Mouse (Mus musculus) limb, embryonic 11.5 days (tissue): ENCODE measurements around the gene Klhl35. TPM values are rescaled to one million over a fixed set of nuclear protein-coding genes. Genes with fewer than 3 reads are reported as not detected.

Experiments used
- ATAC-seq: fragments of 200-750 bp; cut with Nextera tagmentation; 2 replicates; pipeline ENCODE4 v1.8.0; 2017; ENCODE audit warnings: low read depth; ENCODE audit not compliant: insufficient number of reproducible peaks, low FRiP score, low TSS enrichment
- DNase-seq: peaks from one replicate; pipeline ENCODE4 v3.0.0-alpha.2; 2015; ENCODE audit warnings: low spot score
- H3K27ac ChIP-seq: fragments of 300-500 bp; sonication (generic); replicated peaks from 2 replicates; pipeline ENCODE4 v1.5.1; 2014; ENCODE audit warnings: low read depth, mild to moderate bottlenecking, low read length
- H3K27me3 ChIP-seq: fragments of 300-500 bp; sonication (generic); 2 replicates; pipeline ENCODE4 v1.6.1; 2014; ENCODE audit warnings: mild to moderate bottlenecking, low read length, mixed read lengths; ENCODE audit not compliant: control insufficient read depth, insufficient read depth
- H3K36me3 ChIP-seq: fragments of 300-500 bp; sonication (generic); 2 replicates; pipeline ENCODE4 v1.6.1; 2014; ENCODE audit warnings: mild to moderate bottlenecking, low read length, moderate library complexity, mixed read lengths; ENCODE audit not compliant: control insufficient read depth, insufficient read depth
- H3K4me1 ChIP-seq: fragments of 300-500 bp; sonication (generic); 2 replicates; pipeline ENCODE4 v1.6.1; 2014; ENCODE audit warnings: low read length, mixed read lengths; ENCODE audit not compliant: control insufficient read depth, insufficient read depth
- H3K4me2 ChIP-seq: fragments of 300-500 bp; sonication (generic); 2 replicates; pipeline ENCODE4 v1.6.1; 2014; ENCODE audit warnings: low read depth, mild to moderate bottlenecking, moderate library complexity; ENCODE audit not compliant: severe bottlenecking
- H3K4me3 ChIP-seq: fragments of 300-500 bp; sonication (generic); 2 replicates; pipeline ENCODE4 v1.5.1; 2014; ENCODE audit warnings: low read depth, low read length
- H3K9ac ChIP-seq: fragments of 300-500 bp; sonication (generic); 2 replicates; pipeline ENCODE4 v1.6.1; 2014; ENCODE audit warnings: mild to moderate bottlenecking, low read length
- H3K9me3 ChIP-seq: fragments of 300-500 bp; sonication (generic); 2 replicates; pipeline ENCODE4 v1.6.1; 2016; ENCODE audit warnings: low read length; ENCODE audit not compliant: control insufficient read depth
- WGBS: fragments of 180-500 bp; shearing (Covaris S2); extraction: QIAGEN DNeasy Blood & Tissue Kit; methylation state at CpG from one replicate; pipeline ENCODE4 v1.1.7; 2014; 5-methylcytosine and 5-hydroxymethylcytosine counted together
- polyA plus RNA-seq: library from polyadenylated mRNA; unstranded; fragments of >200 nt; fragmentation: Nextera tagmentation; extraction: Ambion mirVana; gene quantifications from 2 replicates; pipeline ENCODE4 v1.2.1, GENCODE M21; 2014

Gene Klhl35
- polyA plus RNA-seq, 1 experiment from 2014 or later: 0.65 TPM

- H3K27ac ChIP-seq: no peak overlapping the region
- H3K9ac ChIP-seq: no peak overlapping the region
- DNase-seq: no peak
- no peak for ATAC-seq
- H3K9me3 ChIP-seq: no peaks in the 10 kb centered on the region
- 91% methylated on average over 15 of the region's 15 CpGs for WGBS
- H3K4me2 ChIP-seq: 0 out of 2 replicates have a peak overlapping the region, but pooled peaks have one; percentile 2
- H3K36me3 ChIP-seq: no peaks in the 10 kb centered on the region
- H3K4me1 ChIP-seq: no peaks in the 10 kb centered on the region
- H3K4me3 ChIP-seq: no peak overlapping the region
- no peaks in the 10 kb centered on the region for H3K27me3 ChIP-seq
These were observed 5.7 kb upstream of the Klhl35 start for GRCm38 (mm10) chr7:99459888-99460652.

- Histone ChIP-seq H3K36me3 (no peaks in the 10 kb centered on the region), H3K27me3 (no peaks in the 10 kb centered on the region)
- 90% methylated on average over 2 of the region's 2 CpGs for WGBS
These were observed 2.7 kb upstream of the Klhl35 start for GRCm38 (mm10) chr7:99463120-99463519.

GRCm38 (mm10) chr7:99467916-99468282, 2.1 kb downstream of the Klhl35 start:
- Histone ChIP-seq H3K9ac (peak overlapping the region; percentile 77), H3K4me2 (peak overlapping the region; percentile 78), H3K9me3 (no peaks in the 10 kb centered on the region), H3K4me1 (0 out of 2 replicates have a peak, but pooled peaks cover 7% of the 10 kb centered on the region), H3K27me3 (0 out of 2 replicates have a peak, but pooled peaks cover 3% of the 10 kb centered on the region), H3K27ac (peak overlapping the region; percentile 62), H3K4me3 (peak overlapping the region; percentile 37), H3K36me3 (peaks cover 5% of the 10 kb centered on the region; the same call in 1 of the 2 replicates)
- DNase-seq: peak; percentile 59
- peak; percentile 38 for ATAC-seq
- WGBS: 27% methylated on average over 11 of the region's 11 CpGs

More at GRCm38 (mm10) chr7:99463120-99463519, 2.7 kb upstream of the Klhl35 start:
- Histone ChIP-seq H3K27ac (no peak overlapping the region), H3K9ac (no peak overlapping the region), H3K4me3 (no peak overlapping the region), H3K4me1 (no peaks in the 10 kb centered on the region), H3K4me2 (no peak overlapping the region), H3K9me3 (no peaks in the 10 kb centered on the region)
- no peak for DNase-seq
- no peak for ATAC-seq

GRCm38 (mm10) chr7:99468283-99469132, 2.7 kb downstream of the Klhl35 start:
- 0 out of 2 replicates have a peak, but pooled peaks cover 3% of the 10 kb centered on the region for H3K27me3 ChIP-seq
- DNase-seq: peak; percentile 82
- ATAC-seq: peak; percentile 80
- 0 out of 2 replicates have a peak, but pooled peaks cover 7% of the 10 kb centered on the region for H3K4me1 ChIP-seq
- peak overlapping the region; percentile 77 for H3K9ac ChIP-seq
- 2% methylated on average over 122 of the region's 145 CpGs for WGBS
- H3K27ac ChIP-seq: peak overlapping the region; percentile 62
- H3K36me3 ChIP-seq: peaks cover 8% of the 10 kb centered on the region
- H3K9me3 ChIP-seq: no peaks in the 10 kb centered on the region
- peak overlapping the region; percentile 78 for H3K4me2 ChIP-seq
- H3K4me3 ChIP-seq: peak overlapping the region; percentile 37

- 85% methylated on average over 17 of the region's 17 CpGs for WGBS
- no peak for ATAC-seq
- DNase-seq: no peak
- H3K27ac ChIP-seq: no peak overlapping the region
- peaks cover 8% of the 10 kb centered on the region for H3K36me3 ChIP-seq
- no peaks in the 10 kb centered on the region for H3K9me3 ChIP-seq
- no peak overlapping the region for H3K4me3 ChIP-seq
- 0 out of 2 replicates have a peak, but pooled peaks cover 7% of the 10 kb centered on the region for H3K4me1 ChIP-seq
- H3K9ac ChIP-seq: no peak overlapping the region
- 0 out of 2 replicates have a peak, but pooled peaks cover 3% of the 10 kb centered on the region for H3K27me3 ChIP-seq
- H3K4me2 ChIP-seq: no peak overlapping the region
These were observed 4.0 kb downstream of the Klhl35 start for GRCm38 (mm10) chr7:99469680-99470405.

- 59% methylated on average over 18 of the region's 18 CpGs for WGBS
- H3K4me3 ChIP-seq: no peak overlapping the region
- no peak for DNase-seq
- 0 out of 2 replicates have a peak, but pooled peaks cover 3% of the 10 kb centered on the region for H3K27me3 ChIP-seq
- H3K9me3 ChIP-seq: no peaks in the 10 kb centered on the region
- ATAC-seq: no peak
- H3K9ac ChIP-seq: no peak overlapping the region
- H3K36me3 ChIP-seq: peaks cover 8% of the 10 kb centered on the region
- H3K4me1 ChIP-seq: 0 out of 2 replicates have a peak, but pooled peaks cover 7% of the 10 kb centered on the region
- H3K4me2 ChIP-seq: no peak overlapping the region
- H3K27ac ChIP-seq: no peak overlapping the region
These were observed 5.8 kb downstream of the Klhl35 start for GRCm38 (mm10) chr7:99471578-99471977.

- H3K36me3 ChIP-seq: peaks cover 19% of the 10 kb centered on the region
- no peak overlapping the region for H3K27ac ChIP-seq
- ATAC-seq (no peak), DNase-seq (no peak)
- no peak overlapping the region for H3K4me3 ChIP-seq
- WGBS: 88% methylated on average over 14 of the region's 14 CpGs
- H3K4me1 ChIP-seq: 0 out of 2 replicates have a peak, but pooled peaks cover 5% of the 10 kb centered on the region
- H3K9me3 ChIP-seq: no peaks in the 10 kb centered on the region
- H3K4me2 ChIP-seq: no peak overlapping the region
- 0 out of 2 replicates have a peak, but pooled peaks cover 3% of the 10 kb centered on the region for H3K27me3 ChIP-seq
- H3K9ac ChIP-seq: no peak overlapping the region
These were observed 8.0 kb downstream of the Klhl35 start for GRCm38 (mm10) chr7:99473638-99474407.
